10 mouse cellular contexts compared by ENCODE assay signal in genomic region chr11:75212876-75213275, GRCm38 (mm10). TPM values are rescaled to one million over a fixed set of nuclear protein-coding genes. Genes with fewer than 3 reads are reported as not detected.
A peak's percentile ranks its signal among the peaks of the same experiment; 100 is the strongest.
DNase-seq lines count a peak whose midpoint lies in the region; ATAC-seq and TF ChIP-seq lines count a peak whose summit lies in the region.
"Had no signal": no experiment of that assay in that cellular context is flagged by ENCODE, and none has a peak within 500 bp of the region (broad histone marks: within the 10 kb centered on the region; RNA-seq: fewer than 3 reads in every experiment).

No protein-coding gene starts in this region.

- TF ChIP-seq POLR2A in cerebellum, adult 2 months (IDR thresholded peaks at IDR 0.05; ENCODE audit: borderline replicate concordance, insufficient read depth, low read length) = no peak
- no peak for TF ChIP-seq POLR2A in lung, adult 2 months (IDR thresholded peaks at IDR 0.05; ENCODE audit: borderline replicate concordance, extremely low read depth, low read depth, low read length)

- no peak for ATAC-seq in cerebellum, adult (ENCODE audit: insufficient number of reproducible peaks, low FRiP score, low TSS enrichment)
- ATAC-seq in heart, embryonic 14.5 days (ENCODE audit: insufficient number of reproducible peaks, insufficient read depth, low FRiP score, low read depth) = no peak
- ATAC-seq: inflammation-experienced regulatory T-cells, adult 6 months had no signal

- no peak for TF ChIP-seq CTCF in cerebellum, adult 2 months (IDR thresholded peaks at IDR 0.05; ENCODE audit: borderline replicate concordance, insufficient read depth, low read depth, low read length)
- TF ChIP-seq CTCF in lung, adult 2 months (IDR thresholded peaks at IDR 0.05; ENCODE audit: insufficient read depth, low read length) = no peak

- no peaks in the 10 kb centered on the region for H3K27me3 ChIP-seq in cerebellum, adult 2 months (ENCODE audit: control insufficient read depth, insufficient read depth, low read length)
- no peaks in the 10 kb centered on the region for H3K27me3 ChIP-seq in heart, embryonic 14.5 days (ENCODE audit: control insufficient read depth, insufficient read depth, low read length)
- H3K27me3 ChIP-seq: embryonic facial prominence, embryonic 15.5 days had no signal

- peak overlapping the region; percentile 25 for H3K4me3 ChIP-seq in cerebellum, adult 2 months (replicated peaks; ENCODE audit: insufficient read depth, low read depth, low read length)
- H3K4me3 ChIP-seq in heart, embryonic 14.5 days (ENCODE audit: control insufficient read depth in 1 of 2, insufficient read depth in 1 of 2, low read depth in 1 of 2, low read length in 2 of 2) = no peak overlapping the region
- no peak overlapping the region for H3K4me3 ChIP-seq in lung, adult 2 months (replicated peaks; ENCODE audit: extremely low read depth, low read depth, low read length)

- H3K4me2 ChIP-seq in heart, embryonic 14.5 days (ENCODE audit: low read length) = peak overlapping the region; percentile 47

- H3K9ac ChIP-seq in heart, embryonic 14.5 days (ENCODE audit: low read length) = peak overlapping the region; percentile 64; the same call in 1 of the 2 replicates

- DNase-seq in cerebellum, adult 2 months = peak; percentile 64 to 66
- DNase-seq in MN1 (ENCODE audit: low spot score) = peak; percentile 22
- DNase-seq in kidney, postnatal 4 days = peak; percentile 43 to 62
- no peak for DNase-seq in spleen, postnatal 4 days (ENCODE audit: low spot score in 2 of 2)
- DNase-seq in ovary, adult 18-20 months (ENCODE audit: low spot score) = no peak
- DNase-seq in lung, adult 2 months = no peak

- WGBS in cerebellum, adult 2 months = 10% methylated on average over 3 of the region's 3 CpGs
- 41% methylated on average over 3 of the region's 3 CpGs for WGBS in heart, embryonic 14.5 days
- WGBS in lung, adult 2 months = 67% methylated on average over 3 of the region's 3 CpGs

- peak overlapping the region; percentile 95 for H3K27ac ChIP-seq in cerebellum, adult 2 months (ENCODE audit: insufficient read depth, low read length)
- H3K27ac ChIP-seq in heart, embryonic 14.5 days (replicated peaks in 1 of 2; ENCODE audit: control insufficient read depth in 1 of 2, insufficient read depth in 1 of 2, low read depth in 2 of 2, low read length in 2 of 2) = peak overlapping the region; percentile 89 to 99

- peaks cover 58% of the 10 kb centered on the region for H3K4me1 ChIP-seq in cerebellum, adult 2 months (ENCODE audit: control insufficient read depth, insufficient read depth, low read length)
- peaks cover 37 to 73% of the 10 kb centered on the region in 2 experiments for H3K4me1 ChIP-seq in heart, embryonic 14.5 days (ENCODE audit: control insufficient read depth in 2 of 2, insufficient read depth in 2 of 2, low read length in 2 of 2)
- H3K4me1 ChIP-seq in lung, adult 2 months (ENCODE audit: control insufficient read depth, insufficient read depth, low read length) = peaks cover 6% of the 10 kb centered on the region

- H3K9me3 ChIP-seq in heart, embryonic 14.5 days (ENCODE audit: control insufficient read depth, low read length) = no peaks in the 10 kb centered on the region
- H3K9me3 ChIP-seq: embryonic facial prominence, embryonic 15.5 days had no signal

- H3K36me3 ChIP-seq in heart, embryonic 14.5 days (ENCODE audit: control insufficient read depth, insufficient read depth, low read length) = no peaks in the 10 kb centered on the region
- H3K36me3 ChIP-seq: embryonic facial prominence, embryonic 15.5 days had no signal

RNA-seq across cellular contexts. Expression of gene Rtn4rl1, which starts 19.3 kb away (rescaled TPM):
- polyA plus RNA-seq in cerebellum, adult 2 months (2012; rRNA removed) = 23.9 and 28.6 TPM in 2 replicates
- polyA plus RNA-seq in heart, embryonic 14.5 days (2014; fragmentation: Nextera tagmentation; extraction: Ambion mirVana) = 17.0 and 17.3 TPM in 2 replicates
- 11.6 and 12.5 TPM in 2 replicates for polyA plus RNA-seq in lung, adult 2 months (2012; rRNA removed)

RNA-seq across cellular contexts. Expression of gene Dph1, which starts 21.8 kb away (rescaled TPM):
- polyA plus RNA-seq in cerebellum, adult 2 months (2012; rRNA removed) = 18.6 and 19.3 TPM in 2 replicates
- 23.1 and 23.7 TPM in 2 replicates for polyA plus RNA-seq in heart, embryonic 14.5 days (2014; fragmentation: Nextera tagmentation; extraction: Ambion mirVana)
- 21.0 and 25.7 TPM in 2 replicates for polyA plus RNA-seq in lung, adult 2 months (2012; rRNA removed)

RNA-seq across cellular contexts. Expression of gene Ovca2, which starts 34.2 kb away (rescaled TPM):
- polyA plus RNA-seq in cerebellum, adult 2 months (2012; rRNA removed) = 15.3 and 16.3 TPM in 2 replicates
- 19.4 and 19.7 TPM in 2 replicates for polyA plus RNA-seq in heart, embryonic 14.5 days (2014; fragmentation: Nextera tagmentation; extraction: Ambion mirVana)
- polyA plus RNA-seq in lung, adult 2 months (2012; rRNA removed) = 15.3 and 21.1 TPM in 2 replicates

RNA-seq across cellular contexts. Expression of gene Hic1, which starts 43.6 kb away (rescaled TPM):
- polyA plus RNA-seq in cerebellum, adult 2 months (2012; rRNA removed) = 3.0 and 3.7 TPM in 2 replicates
- 6.4 and 6.8 TPM in 2 replicates for polyA plus RNA-seq in heart, embryonic 14.5 days (2014; fragmentation: Nextera tagmentation; extraction: Ambion mirVana)
- polyA plus RNA-seq in lung, adult 2 months (2012; rRNA removed) = 21.4 and 33.8 TPM in 2 replicates

Comparison
In these comparisons a context has a peak if more than half of its experiments do, and no peak if none do; other contexts are left out.
1. DNase-seq: peak in cerebellum, adult 2 months (2 of 2), MN1 (single experiment) and kidney, postnatal 4 days (2 of 2); none in spleen, postnatal 4 days (0 of 2), ovary, adult 18-20 months (single experiment) and lung, adult 2 months (single experiment).